Mouse (Mus musculus) MEL (cell line): ENCODE results near the gene Faim2. TPM values are rescaled to one million over a fixed set of nuclear protein-coding genes. Genes with fewer than 3 reads are reported as not detected.

ENCODE experiments used
- DNase-seq: peaks from one replicate; pipeline ENCODE4 v3.0.0; 2011; ENCODE audit warnings: low read depth, low spot score
- H3K27ac ChIP-seq: 2 replicates; pipeline ENCODE4 v1.5.1; 2012; ENCODE audit warnings: low read depth, mild to moderate bottlenecking, control low read depth, low read length, moderate library complexity; ENCODE audit not compliant: control insufficient read depth
- H3K27me3 ChIP-seq, 2 experiments: fragments of 150-350 bp in 1 of 2; sonication (generic) in 1 of 2; 2 replicates each; pipeline ENCODE4 v1.6.1; 2012; ENCODE audit warnings: low read length in 2 of 2, mild to moderate bottlenecking in 2 of 2, improper control_type of control experiment in 1 of 2, moderate library complexity in 1 of 2; ENCODE audit not compliant: insufficient read depth in 2 of 2, control insufficient read depth in 1 of 2
- H3K36me3 ChIP-seq, 2 experiments: 2 replicates each; pipeline ENCODE4 v1.6.1; 2012 to 2014; ENCODE audit warnings: low read length in 2 of 2, improper control_type of control experiment in 1 of 2, inconsistent platforms in 1 of 2, mild to moderate bottlenecking in 1 of 2; ENCODE audit not compliant: insufficient read depth in 2 of 2, control insufficient read depth in 1 of 2
- H3K4me1 ChIP-seq, 2 experiments: fragments of 150-350 bp in 1 of 2; sonication (generic) in 1 of 2; 2 replicates each; pipeline ENCODE4 v1.6.1; 2012; ENCODE audit warnings: low read length in 2 of 2, improper control_type of control experiment in 1 of 2, mild to moderate bottlenecking in 1 of 2; ENCODE audit not compliant: insufficient read depth in 2 of 2, control insufficient read depth in 1 of 2
- H3K4me3 ChIP-seq, 2 experiments: fragments of 150-350 bp in 1 of 2; sonication (generic) in 1 of 2; 2 replicates each; pipeline ENCODE4 v1.5.1; 2012; ENCODE audit warnings: low read depth in 2 of 2, low read length in 2 of 2, mild to moderate bottlenecking in 2 of 2, moderate library complexity in 2 of 2, control low read depth in 1 of 2, improper control_type of control experiment in 1 of 2; ENCODE audit not compliant: control insufficient read depth in 1 of 2, insufficient read depth in 1 of 2
- H3K79me2 ChIP-seq: 2 replicates; pipeline ENCODE4 v1.6.1; 2012; ENCODE audit warnings: mild to moderate bottlenecking, low read length, moderate library complexity; ENCODE audit not compliant: control insufficient read depth, poor library complexity, insufficient read depth
- H3K9ac ChIP-seq: 2 replicates; pipeline ENCODE4 v1.6.1; 2012; ENCODE audit warnings: low read depth, mild to moderate bottlenecking, control low read depth, low read length, moderate library complexity; ENCODE audit not compliant: control insufficient read depth, poor library complexity, severe bottlenecking
- H3K9me3 ChIP-seq: fragments of 150-350 bp; sonication (generic); replicated peaks from 2 replicates; pipeline ENCODE4 v1.6.1; 2012; ENCODE audit warnings: mild to moderate bottlenecking, low read length, improper control_type of control experiment, moderate library complexity; ENCODE audit not compliant: insufficient read depth
- BHLHE40 ChIP-seq: IDR thresholded peaks from 2 replicates; pipeline ENCODE4 v1.6.1; 2012; ENCODE audit warnings: low read depth, mild to moderate bottlenecking, inconsistent platforms, low read length, improper control_type of control experiment, borderline replicate concordance
- CHD1 ChIP-seq: IDR thresholded peaks from 2 replicates; pipeline ENCODE4 v1.6.1; 2012; ENCODE audit warnings: low read depth, mild to moderate bottlenecking, inconsistent platforms, low read length, improper control_type of control experiment
- CHD2 ChIP-seq: IDR thresholded peaks from 2 replicates; pipeline ENCODE4 v1.6.1; 2011; ENCODE audit warnings: low read length, improper control_type of control experiment
- CTCF ChIP-seq, 3 experiments: IDR thresholded peaks in 2 of 3; conservative IDR thresholded peaks in 1 of 3; 2 replicates each; pipeline ENCODE4 v1.5.1; 2011 to 2012; ENCODE audit warnings: low read length in 3 of 3, low read depth in 2 of 3, mild to moderate bottlenecking in 2 of 3, improper control_type of control experiment in 1 of 3, inconsistent platforms in 1 of 3, mixed read lengths in 1 of 3, moderate library complexity in 1 of 3; ENCODE audit not compliant: control insufficient read depth in 1 of 3, insufficient read depth in 1 of 3, poor library complexity in 1 of 3, severe bottlenecking in 1 of 3
- E2F4 ChIP-seq: IDR thresholded peaks from 2 replicates; pipeline ENCODE4 v1.6.1; 2011; ENCODE audit warnings: low read depth, low read length, improper control_type of control experiment, borderline replicate concordance
- EP300 ChIP-seq, 2 experiments: IDR thresholded peaks; 2 replicates each; pipeline ENCODE4 v1.6.1; 2011; ENCODE audit warnings: improper control_type of control experiment in 2 of 2, low read length in 2 of 2, low read depth in 1 of 2, mild to moderate bottlenecking in 1 of 2
- ETS1 ChIP-seq: IDR thresholded peaks from 2 replicates; pipeline ENCODE4 v1.6.1; 2012; ENCODE audit warnings: low read depth, mild to moderate bottlenecking, inconsistent platforms, low read length, improper control_type of control experiment, moderate library complexity
- HCFC1 ChIP-seq: IDR thresholded peaks from 2 replicates; pipeline ENCODE4 v1.6.1; 2012; ENCODE audit warnings: low read depth, mild to moderate bottlenecking, inconsistent platforms, low read length, improper control_type of control experiment, moderate library complexity
- JUND ChIP-seq: IDR thresholded peaks from 2 replicates; pipeline ENCODE4 v1.6.1; 2011; ENCODE audit warnings: low read depth, mild to moderate bottlenecking, improper control_type of control experiment, low read length
- KAT2A ChIP-seq: conservative IDR thresholded peaks from 2 replicates; pipeline ENCODE4 v1.6.1; 2012; ENCODE audit warnings: low read depth, low read length, improper control_type of control experiment, inconsistent platforms
- MAFK ChIP-seq: IDR thresholded peaks from 2 replicates; pipeline ENCODE4 v1.6.1; 2011; ENCODE audit warnings: low read depth, mild to moderate bottlenecking, low read length, improper control_type of control experiment, borderline replicate concordance
- MAZ ChIP-seq: IDR thresholded peaks from 2 replicates; pipeline ENCODE4 v1.6.1; 2012; ENCODE audit warnings: low read depth, mild to moderate bottlenecking, inconsistent platforms, low read length, improper control_type of control experiment
- MXI1 ChIP-seq: IDR thresholded peaks from 2 replicates; pipeline ENCODE4 v1.6.1; 2011; ENCODE audit warnings: mild to moderate bottlenecking, low read depth, low read length, improper control_type of control experiment
- MYC ChIP-seq: IDR thresholded peaks from 2 replicates; pipeline ENCODE4 v1.6.1; 2011; ENCODE audit warnings: low read depth, mild to moderate bottlenecking, low read length, improper control_type of control experiment, moderate library complexity
- POLR2AphosphoS2 ChIP-seq: IDR thresholded peaks from 2 replicates; pipeline ENCODE4 v1.6.1; 2011; ENCODE audit warnings: low read length, improper control_type of control experiment
- RCOR1 ChIP-seq: IDR thresholded peaks from 2 replicates; pipeline ENCODE4 v1.6.1; 2012; ENCODE audit warnings: low read depth, mild to moderate bottlenecking, inconsistent platforms, low read length, improper control_type of control experiment
- SIN3A ChIP-seq: IDR thresholded peaks from 2 replicates; pipeline ENCODE4 v1.6.1; 2012; ENCODE audit warnings: low read length, improper control_type of control experiment, inconsistent platforms
- SMC3 ChIP-seq: IDR thresholded peaks from 2 replicates; pipeline ENCODE4 v1.6.1; 2011; ENCODE audit warnings: low read depth, low read length, improper control_type of control experiment
- TAL1 ChIP-seq: IDR thresholded peaks from 2 replicates; pipeline ENCODE4 v1.6.1; 2012; ENCODE audit warnings: mild to moderate bottlenecking, inconsistent platforms, low read length, moderate library complexity, mixed read lengths
- TBP ChIP-seq: IDR thresholded peaks from 2 replicates; pipeline ENCODE4 v1.8.0; 2011; ENCODE audit warnings: low read depth, low read length, improper control_type of control experiment
- UBTF ChIP-seq: IDR thresholded peaks from 2 replicates; pipeline ENCODE4 v1.6.1; 2012; ENCODE audit warnings: low read depth, mild to moderate bottlenecking, inconsistent platforms, low read length, improper control_type of control experiment, moderate library complexity, borderline replicate concordance; ENCODE audit not compliant: insufficient read depth
- USF1 ChIP-seq: IDR thresholded peaks from 2 replicates; pipeline ENCODE4 v1.6.1; 2014; ENCODE audit warnings: low read depth, mild to moderate bottlenecking, inconsistent platforms, low read length, improper control_type of control experiment, moderate library complexity
- ZNF384 ChIP-seq: IDR thresholded peaks from 2 replicates; pipeline ENCODE4 v1.6.1; 2012; ENCODE audit warnings: low read depth, mild to moderate bottlenecking, inconsistent platforms, low read length, improper control_type of control experiment
- polyA plus RNA-seq, 2 experiments: library from polyadenylated mRNA; stranded (reverse) in 1 of 2; unstranded in 1 of 2; fragments of >175 nt in 1 of 2; fragments of >200 nt in 1 of 2; gene quantifications; 2 replicates each; pipeline versions ENCODE4 v1.2.1 to v1.2.4; 2012; ENCODE audit warnings: low replicate concordance in 2 of 2, low read depth in 1 of 2; ENCODE audit not compliant: insufficient read length in 2 of 2, insufficient read depth in 1 of 2, missing spikeins in 1 of 2
- total RNA-seq: library from RNA; depleted of rRNA; stranded (reverse); fragments of 300-350 nt; gene quantifications from 2 replicates; pipeline ENCODE4 v1.2.3, GENCODE M21; 2012

Faim2 gene
- total and polyA plus RNA-seq, 3 experiments: 0.06 to 0.08 TPM; not detected in 1

GRCm38 (mm10) chr15:99470971-99471676 lies 56.8 kb downstream of the Faim2 start (continued):
- TF ChIP-seq E2F4: no peak
- no peak for TF ChIP-seq CHD2
- no peak for TF ChIP-seq EP300 (IDR thresholded peaks at IDR 0.05; ENCODE audit: low read depth in 1 of 2, low read length in 2 of 2)
- no peak for TF ChIP-seq CHD1
- TF ChIP-seq SMC3: peak; percentile 61
- TF ChIP-seq MAFK: no peak

- H3K4me3 ChIP-seq: no peak overlapping the region
- H3K27ac ChIP-seq: no peak overlapping the region
- H3K9me3 ChIP-seq: no peaks in the 10 kb centered on the region
- H3K36me3 ChIP-seq: peaks cover 0 to 15% of the 10 kb centered on the region in 2 experiments; a peak in 2 of 4 replicates
- no peak for DNase-seq
- no peaks in the 10 kb centered on the region for H3K27me3 ChIP-seq
- H3K4me1 ChIP-seq: peaks cover 0 to 15% of the 10 kb centered on the region in 2 experiments; a peak in 2 of 4 replicates
- H3K79me2 ChIP-seq: peaks cover 5% of the 10 kb centered on the region
- no peak overlapping the region for H3K9ac ChIP-seq
- TF ChIP-seq USF1 (no peak), RCOR1 (no peak), BHLHE40 (no peak), TAL1 (no peak), MXI1 (no peak), CHD2 (no peak), MAZ (no peak), KAT2A (no peak), SMC3 (no peak), POLR2AphosphoS2 (no peak), MYC (no peak), TBP (no peak), JUND (no peak), CTCF (IDR thresholded peaks at IDR 0.05 in 2 of 3, conservative IDR thresholded peaks at IDR 0.05 in 1 of 3; ENCODE audit: control insufficient read depth in 1 of 3, insufficient read depth in 1 of 3, low read depth in 2 of 3, low read length in 3 of 3, poor library complexity in 1 of 3, severe bottlenecking in 1 of 3) (no peak), HCFC1 (no peak), SIN3A (no peak), ZNF384 (no peak), UBTF (no peak), ETS1 (no peak)
- TF ChIP-seq, all 39 proteins: peak for 0
These were observed 57.7 kb downstream of the Faim2 start for GRCm38 (mm10) chr15:99470224-99470761.
